9 mouse cellular contexts compared by ENCODE assay signal in genomic region chr3:20986377-20986727, GRCm38 (mm10).
DNase-seq lines count a peak whose midpoint lies in the region; ATAC-seq and TF ChIP-seq lines count a peak whose summit lies in the region.
"Had no signal": no experiment of that assay in that cellular context is flagged by ENCODE, and none has a peak within 500 bp of the region (broad histone marks: within the 10 kb centered on the region; RNA-seq: fewer than 3 reads in every experiment).

No protein-coding gene starts in this region.

- peak; percentile 75 for ATAC-seq in cerebellum, adult (ENCODE audit: insufficient number of reproducible peaks, low FRiP score, low TSS enrichment)
- peak; percentile 95 for ATAC-seq in hindbrain, embryonic 16.5 days
- peak; percentile 84 for ATAC-seq in midbrain, embryonic 14.5 days (ENCODE audit: low FRiP score, low TSS enrichment)
- no peak for ATAC-seq in stomach, postnatal 0 days (ENCODE audit: low FRiP score, low TSS enrichment)

- no peaks in the 10 kb centered on the region for H3K36me3 ChIP-seq in hindbrain, embryonic 16.5 days (ENCODE audit: control insufficient read depth, insufficient read depth, low read length)
- no peaks in the 10 kb centered on the region for H3K36me3 ChIP-seq in midbrain, embryonic 14.5 days (ENCODE audit: control insufficient read depth, insufficient read depth, low read length)
- H3K36me3 ChIP-seq in stomach, postnatal 0 days (ENCODE audit: control insufficient read depth, insufficient read depth, low read length): no peaks in the 10 kb centered on the region

- intact Hi-C loops in heart, postnatal 36 days (cut with DNase I): no loop called here
- intact Hi-C loops in gastrocnemius, postnatal 36 days (cut with DNase I): no loop called here

- no peak for TF ChIP-seq CTCF in stomach, postnatal 0 days (IDR thresholded peaks at IDR 0.05; ENCODE audit: low read depth)

- no peaks in the 10 kb centered on the region for H3K27me3 ChIP-seq in hindbrain, embryonic 16.5 days (replicated peaks; ENCODE audit: control insufficient read depth, insufficient read depth, low read length)
- no peaks in the 10 kb centered on the region for H3K27me3 ChIP-seq in midbrain, embryonic 14.5 days (ENCODE audit: control insufficient read depth, insufficient read depth, low read length)
- H3K27me3 ChIP-seq in stomach, postnatal 0 days (ENCODE audit: control insufficient read depth, insufficient read depth, low read length): no peaks in the 10 kb centered on the region

- no peak overlapping the region for H3K9ac ChIP-seq in hindbrain, embryonic 16.5 days (ENCODE audit: low read depth, low read length)
- H3K9ac ChIP-seq in midbrain, embryonic 14.5 days (replicated peaks; ENCODE audit: low read length): no peak overlapping the region
- no peak overlapping the region for H3K9ac ChIP-seq in stomach, postnatal 0 days (ENCODE audit: low read length)

- H3K9me3 ChIP-seq in hindbrain, embryonic 16.5 days (ENCODE audit: control insufficient read depth, low read length): no peaks in the 10 kb centered on the region
- peaks cover 6% of the 10 kb centered on the region for H3K9me3 ChIP-seq in midbrain, embryonic 14.5 days (ENCODE audit: control insufficient read depth, low read length)
- no peaks in the 10 kb centered on the region for H3K9me3 ChIP-seq in stomach, postnatal 0 days (ENCODE audit: control insufficient read depth, low read length)

- TF ChIP-seq EP300 in stomach, postnatal 0 days (optimal IDR thresholded peaks at IDR 0.05): no peak

- peak overlapping the region; percentile 22; the same call in 1 of the 2 replicates for H3K4me2 ChIP-seq in hindbrain, embryonic 16.5 days (ENCODE audit: low read length)
- no peak overlapping the region for H3K4me2 ChIP-seq in midbrain, embryonic 14.5 days (ENCODE audit: low read length)
- no peak overlapping the region for H3K4me2 ChIP-seq in stomach, postnatal 0 days (replicated peaks; ENCODE audit: low read depth)

- 0% methylated on average over 1 of the region's 1 CpGs for WGBS in hindbrain, embryonic 16.5 days
- 2% methylated on average over 1 of the region's 1 CpGs for WGBS in midbrain, embryonic 14.5 days
- 30% methylated on average over 1 of the region's 1 CpGs for WGBS in stomach, postnatal 0 days

- H3K4me3 ChIP-seq in hindbrain, embryonic 16.5 days (ENCODE audit: low read length): no peak overlapping the region
- no peak overlapping the region for H3K4me3 ChIP-seq in midbrain, embryonic 14.5 days (replicated peaks; ENCODE audit: low read depth, low read length)
- H3K4me3 ChIP-seq in stomach, postnatal 0 days (ENCODE audit: low read depth, low read length): no peak overlapping the region

- peaks cover 12% of the 10 kb centered on the region for H3K4me1 ChIP-seq in hindbrain, embryonic 16.5 days (ENCODE audit: control insufficient read depth, insufficient read depth, low read depth, low read length)
- peaks cover 23% of the 10 kb centered on the region for H3K4me1 ChIP-seq in midbrain, embryonic 14.5 days (ENCODE audit: control insufficient read depth, insufficient read depth, low read length)
- no peaks in the 10 kb centered on the region for H3K4me1 ChIP-seq in stomach, postnatal 0 days (replicated peaks; ENCODE audit: control insufficient read depth, insufficient read depth)

- peak overlapping the region; percentile 61 for H3K27ac ChIP-seq in hindbrain, embryonic 16.5 days (ENCODE audit: low read depth, low read length)
- peak overlapping the region; percentile 33 for H3K27ac ChIP-seq in midbrain, embryonic 14.5 days (replicated peaks; ENCODE audit: low read depth, low read length)
- H3K27ac ChIP-seq in stomach, postnatal 0 days (replicated peaks): no peak overlapping the region
- H3K27ac ChIP-seq: macrophage had no signal

- peak; percentile 53 for DNase-seq in embryo, embryonic 11 days
- peak; percentile 85 for DNase-seq in midbrain, embryonic 14.5 days
- DNase-seq in thymus, postnatal 0 days (ENCODE audit: low spot score): no peak
- DNase-seq in heart, postnatal 36 days: no peak
- DNase-seq in gastrocnemius, postnatal 36 days: no peak
- DNase-seq in stomach, postnatal 0 days (ENCODE audit: low spot score): no peak

Comparison
In these comparisons a context has a peak if more than half of its experiments do, and no peak if none do; other contexts are left out.
1. DNase-seq: peak in embryo, embryonic 11 days (single experiment) and midbrain, embryonic 14.5 days (single experiment); none in thymus, postnatal 0 days (single experiment), heart, postnatal 36 days (0 of 2), gastrocnemius, postnatal 36 days (0 of 2) and stomach, postnatal 0 days (single experiment).